Mouse (Mus musculus) ovary, postnatal 10 days (tissue): ENCODE measurements around the gene Snap25.

Experiments
- DNase-seq: peaks from one replicate; pipeline ENCODE4 v3.0.0; 2022; ENCODE audit warnings: low spot score

The Snap25 gene

GRCm38 (mm10) chr2:136712441-136713015 is 725 bp upstream of the Snap25 start:
- DNase-seq: no peak

GRCm38 (mm10) chr2:136714008-136714411 is 757 bp downstream of the Snap25 start:
- peak; percentile 75 for DNase-seq

GRCm38 (mm10) chr2:136715531-136715930 is 2.3 kb downstream of the Snap25 start:
- no peak for DNase-seq

- no peak for DNase-seq
Observed at GRCm38 (mm10) chr2:136716400-136716799, 3.1 kb downstream of the Snap25 start.

GRCm38 (mm10) chr2:136720235-136720634 is 7.0 kb downstream of the Snap25 start:
- DNase-seq: peak; percentile 10

GRCm38 (mm10) chr2:136738260-136738659 is 25.0 kb downstream of the Snap25 start:
- DNase-seq: no peak

- no peak for DNase-seq
Observed at GRCm38 (mm10) chr2:136742230-136742629, 29.0 kb downstream of the Snap25 start.

GRCm38 (mm10) chr2:136744683-136745326 is 31.6 kb downstream of the Snap25 start:
- no peak for DNase-seq

- no peak for DNase-seq
Observed at GRCm38 (mm10) chr2:136745327-136745994, 32.2 kb downstream of the Snap25 start.

GRCm38 (mm10) chr2:136753682-136754081 is 40.4 kb downstream of the Snap25 start:
- no peak for DNase-seq

- DNase-seq: no peak
Observed at GRCm38 (mm10) chr2:136758809-136759551, 45.7 kb downstream of the Snap25 start.

- no peak for DNase-seq
Observed at GRCm38 (mm10) chr2:136778156-136778555, 64.9 kb downstream of the Snap25 start.

- no peak for DNase-seq
Observed at GRCm38 (mm10) chr2:136778674-136779073, 65.4 kb downstream of the Snap25 start.

- DNase-seq: no peak
Observed at GRCm38 (mm10) chr2:136780268-136780667, 67.0 kb downstream of the Snap25 start.

- no peak for DNase-seq
Observed at GRCm38 (mm10) chr2:136784310-136784709, 71.1 kb downstream of the Snap25 start.

- no peak for DNase-seq
Observed at GRCm38 (mm10) chr2:136788379-136788778, 75.1 kb downstream of the Snap25 start.

GRCm38 (mm10) chr2:136796518-136796917 is 83.3 kb downstream of the Snap25 start:
- no peak for DNase-seq

GRCm38 (mm10) chr2:136798887-136799430 is 85.7 kb downstream of the Snap25 start:
- no peak for DNase-seq

GRCm38 (mm10) chr2:136801102-136801501 is 87.8 kb downstream of the Snap25 start:
- no peak for DNase-seq

GRCm38 (mm10) chr2:136802076-136802475 is 88.8 kb downstream of the Snap25 start:
- DNase-seq: no peak

GRCm38 (mm10) chr2:136803142-136803541 is 89.9 kb downstream of the Snap25 start:
- DNase-seq: no peak

GRCm38 (mm10) chr2:136807992-136808726 is 94.9 kb downstream of the Snap25 start:
- DNase-seq: no peak
